Mouse (Mus musculus) liver, adult 2 months (tissue): ENCODE measurements around the gene Zfp64.

Experiments
- CTCF ChIP-seq: fragments of 200-500 bp; IDR thresholded peaks from 2 replicates; pipeline ENCODE4 v1.5.1; 2011; ENCODE audit warnings: low read depth, low read length, control low read depth
- POLR2A ChIP-seq: fragments of 200-500 bp; IDR thresholded peaks from 2 replicates; pipeline ENCODE4 v1.6.1; 2011; ENCODE audit warnings: low read length, control low read depth; ENCODE audit not compliant: insufficient read depth; ENCODE audit errors: extremely low read depth

- no peak for TF ChIP-seq CTCF
- no peak for TF ChIP-seq POLR2A
These were observed 12.9 kb upstream of the Zfp64 start for GRCm38 (mm10) chr2:168968136-168968925.
